Mouse (Mus musculus): ENCODE measurements around the gene Stab1. TPM values are rescaled to one million over a fixed set of nuclear protein-coding genes. Genes with fewer than 3 reads are reported as not detected.

The Stab1 gene
- not detected in 2 replicates for total RNA-seq (2014; fragmentation: Nextera tagmentation)
- 0.44 and 0.52 TPM in 2 replicates for total RNA-seq (2017)
- polyA plus RNA-seq (2012) = not detected in 2 replicates

DNA sequence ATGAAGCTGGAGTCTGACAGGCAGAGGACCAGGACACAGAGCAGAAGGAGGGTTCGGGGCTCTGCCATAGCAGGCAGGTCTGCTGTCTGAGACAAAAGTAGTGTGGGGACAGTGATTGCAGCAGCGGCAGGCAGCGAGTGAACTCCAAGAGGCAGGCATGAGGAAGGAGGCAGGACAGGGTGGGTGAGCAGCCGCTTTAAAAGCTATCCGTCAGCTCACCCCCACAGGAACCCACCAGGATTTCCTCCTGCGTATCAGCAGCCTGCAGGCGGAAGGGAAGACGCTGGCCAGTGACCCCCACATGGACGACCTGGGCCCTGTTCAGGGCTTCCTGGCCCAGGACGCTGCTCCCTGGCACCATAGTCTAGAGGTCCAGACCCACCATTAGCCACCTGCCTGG, at the start of gene Stab1:
TSS of gene Stab1 (minus strand) at position 217 of the 400 bp plus-strand sequence.
- no peaks in the 10 kb centered on the region for H3K9me3 ChIP-seq (replicated peaks)
- no peak within 1 kb of the TSS for H3K4me3 ChIP-seq (ENCODE audit: low read depth, low read length)
- peaks cover 44% of the 10 kb centered on the region for H3K27me3 ChIP-seq (ENCODE audit: insufficient read depth, low read length)
- ATAC-seq (ENCODE audit: extremely low read depth, insufficient number of reproducible peaks, low FRiP score, poor library complexity, severe bottlenecking) = no peak
- H3K4me1 ChIP-seq (ENCODE audit: insufficient read depth, low read depth, low read length) = peaks cover 66% of the 10 kb centered on the region
- no peak for DNase-seq (ENCODE audit: low spot score)
- H3K36me3 ChIP-seq (replicated peaks) = peaks cover 35% of the 10 kb centered on the region
- no peak for TF ChIP-seq CTCF (IDR thresholded peaks at IDR 0.05; ENCODE audit: low read depth, low read length)

DNA sequence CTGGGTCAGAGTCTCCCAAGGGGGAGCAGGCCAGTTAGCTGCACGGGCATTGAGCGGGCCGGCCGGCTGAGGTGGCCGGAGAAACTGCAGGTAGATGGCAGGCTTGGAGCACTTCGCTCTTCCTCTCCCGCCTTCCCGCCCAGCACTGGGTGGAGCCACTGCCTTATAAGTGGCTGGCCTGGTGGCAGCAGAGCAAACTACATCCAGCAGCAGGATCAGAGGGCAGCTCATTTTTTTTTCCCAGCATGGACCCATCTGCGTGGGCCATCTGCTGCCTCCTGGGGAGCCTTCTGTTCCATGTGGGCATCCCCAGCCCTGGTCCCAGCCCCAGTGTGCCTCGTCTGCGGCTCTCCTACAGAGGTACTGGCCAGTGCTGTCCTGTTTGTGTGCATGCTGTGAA, 49.2 kb upstream of the Stab1 start, which contains the start of gene Sema3g:
TSS of gene Sema3g (plus strand) at position 195 of the 400 bp plus-strand sequence.
- Histone ChIP-seq H3K4me1 (ENCODE audit: insufficient read depth, low read depth, low read length) (peaks cover 4% of the 10 kb centered on the region), H3K4me3 (ENCODE audit: low read depth, low read length) (no peak within 1 kb of the TSS), H3K9me3 (replicated peaks) (no peaks in the 10 kb centered on the region), H3K36me3 (replicated peaks) (no peaks in the 10 kb centered on the region), H3K27me3 (ENCODE audit: insufficient read depth, low read length) (peaks cover 75% of the 10 kb centered on the region)
- DNase-seq (ENCODE audit: low spot score) = no peak
- TF ChIP-seq GATA1 (IDR thresholded peaks at IDR 0.05; ENCODE audit: borderline replicate concordance, low read length) (no peak), POLR2AphosphoS5 (IDR thresholded peaks at IDR 0.05; ENCODE audit: insufficient replicate concordance, low read depth, low read length) (no peak), CTCF (IDR thresholded peaks at IDR 0.05; ENCODE audit: low read depth, low read length) (no peak), GATA2 (IDR thresholded peaks at IDR 0.05; ENCODE audit: borderline replicate concordance, low read depth, low read length) (no peak), TAL1 (conservative IDR thresholded peaks at IDR 0.05; ENCODE audit: low read depth, low read length) (no peak)
- ATAC-seq (ENCODE audit: extremely low read depth, insufficient number of reproducible peaks, low FRiP score, poor library complexity, severe bottlenecking) = no peak

DNA sequence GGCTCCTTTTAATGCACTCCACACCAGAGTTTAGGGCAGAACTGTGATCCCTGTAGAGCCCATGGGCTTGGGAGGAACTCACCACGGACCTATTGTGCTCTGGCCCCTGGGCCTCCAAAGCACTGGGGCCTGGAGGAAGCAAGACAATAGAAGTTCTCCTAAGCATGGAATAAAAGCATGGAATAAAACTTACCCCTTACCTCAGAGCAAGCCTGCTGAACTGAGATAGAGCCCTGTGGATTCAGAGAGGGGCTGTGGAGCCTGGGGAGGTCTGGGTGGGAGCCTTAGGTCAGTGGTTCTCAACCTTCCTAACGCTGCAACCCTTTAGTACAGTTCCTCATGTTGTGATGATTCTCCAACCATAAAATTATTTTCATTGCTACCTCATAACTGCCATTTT, 48.4 kb upstream of the Stab1 start, which contains the start of gene Nisch:
TSS of gene Nisch (minus strand) at position 101 of the 400 bp plus-strand sequence.
- no peak within 1 kb of the TSS for H3K4me3 ChIP-seq (ENCODE audit: low read depth, low read length)
- TF ChIP-seq CTCF (IDR thresholded peaks at IDR 0.05; ENCODE audit: low read depth, low read length) (no peak), GATA1 (IDR thresholded peaks at IDR 0.05; ENCODE audit: borderline replicate concordance, low read length) (no peak), POLR2AphosphoS5 (IDR thresholded peaks at IDR 0.05; ENCODE audit: insufficient replicate concordance, low read depth, low read length) (no peak), GATA2 (IDR thresholded peaks at IDR 0.05; ENCODE audit: borderline replicate concordance, low read depth, low read length) (no peak), TAL1 (conservative IDR thresholded peaks at IDR 0.05; ENCODE audit: low read depth, low read length) (no peak)
- DNase-seq (ENCODE audit: low spot score) = no peak
- no peaks in the 10 kb centered on the region for H3K9me3 ChIP-seq (replicated peaks)
- H3K4me1 ChIP-seq (ENCODE audit: insufficient read depth, low read depth, low read length) = peaks cover 4% of the 10 kb centered on the region
- H3K27me3 ChIP-seq (ENCODE audit: insufficient read depth, low read length) = peaks cover 76% of the 10 kb centered on the region
- no peak for ATAC-seq (ENCODE audit: extremely low read depth, insufficient number of reproducible peaks, low FRiP score, poor library complexity, severe bottlenecking)
- H3K36me3 ChIP-seq (replicated peaks) = no peaks in the 10 kb centered on the region

DNA sequence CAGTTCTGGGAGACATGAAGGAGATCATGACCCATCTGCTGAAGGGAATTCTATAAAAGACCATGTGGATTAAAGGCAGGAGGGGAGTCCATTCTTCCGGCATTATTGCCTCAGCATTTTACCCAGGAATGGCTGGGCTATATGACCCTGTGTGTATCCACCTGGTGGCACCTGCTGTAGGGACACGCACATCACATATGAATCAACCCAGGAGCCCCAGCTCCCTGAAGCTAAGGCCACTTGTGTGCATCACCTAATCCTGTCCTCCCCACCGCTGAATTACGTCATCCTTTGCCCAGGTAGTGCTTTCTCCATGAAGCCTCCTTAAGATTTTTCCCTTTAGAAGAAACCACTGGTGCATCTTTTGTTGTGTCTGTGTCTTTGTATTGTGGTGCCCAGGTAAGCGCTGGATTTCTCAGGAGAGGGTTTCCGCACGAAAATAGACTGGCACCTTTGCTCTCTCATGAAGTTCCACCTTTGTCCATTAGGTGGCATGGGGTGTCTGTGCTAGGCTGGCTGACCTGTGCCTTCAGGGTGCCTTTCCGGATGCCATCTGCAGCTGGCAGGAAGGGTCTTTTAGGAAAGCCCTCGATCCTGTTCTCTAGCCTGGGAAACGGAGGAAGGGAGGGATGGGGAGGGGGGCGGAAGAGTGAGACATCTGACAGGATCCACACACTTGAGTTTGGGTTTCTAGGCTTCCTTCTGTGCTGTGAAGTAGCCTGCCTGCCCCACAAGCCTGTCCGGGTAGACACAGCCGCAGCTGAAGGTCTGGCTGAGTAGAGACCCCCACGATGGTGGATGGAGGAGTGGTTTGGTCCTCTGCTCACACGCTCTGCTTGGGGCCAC, 46.9 kb upstream of the Stab1 start:
- H3K27me3 ChIP-seq (ENCODE audit: insufficient read depth, low read length) = peaks cover 74% of the 10 kb centered on the region
- no peaks in the 10 kb centered on the region for H3K36me3 ChIP-seq (replicated peaks)
- no peaks in the 10 kb centered on the region for H3K9me3 ChIP-seq (replicated peaks)
- DNase-seq (ENCODE audit: low spot score) (peak; percentile 64), ATAC-seq (ENCODE audit: extremely low read depth, insufficient number of reproducible peaks, low FRiP score, poor library complexity, severe bottlenecking) (no peak)
- peaks cover 8% of the 10 kb centered on the region for H3K4me1 ChIP-seq (ENCODE audit: insufficient read depth, low read depth, low read length)
- no peak overlapping the region for H3K4me3 ChIP-seq (ENCODE audit: low read depth, low read length)
- TF ChIP-seq POLR2AphosphoS5 (IDR thresholded peaks at IDR 0.05; ENCODE audit: insufficient replicate concordance, low read depth, low read length) (no peak), CTCF (IDR thresholded peaks at IDR 0.05; ENCODE audit: low read depth, low read length) (peak; percentile 49; the same call in 1 of the 2 replicates), GATA1 (IDR thresholded peaks at IDR 0.05; ENCODE audit: borderline replicate concordance, low read length) (no peak)

DNA sequence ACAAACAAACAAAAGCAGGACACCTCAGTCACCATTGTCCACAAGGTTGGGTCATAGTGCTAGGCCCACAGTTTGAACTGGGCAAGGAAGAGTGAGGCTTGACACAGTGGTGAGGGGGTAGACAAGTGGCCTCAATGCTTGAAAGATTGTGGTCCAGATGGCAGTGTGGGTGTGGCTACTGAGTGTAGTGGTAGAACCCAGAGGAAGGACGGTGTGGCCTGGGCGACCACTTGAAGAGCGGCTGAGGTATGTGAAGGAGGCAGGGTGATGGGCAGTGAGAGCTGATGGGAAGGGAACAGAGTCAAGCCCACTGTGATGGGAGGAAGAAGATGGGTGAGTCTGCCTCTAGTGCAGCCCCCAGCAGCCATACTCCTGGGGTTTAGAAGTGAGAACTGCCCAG, 46.2 kb upstream of the Stab1 start:
- TF ChIP-seq GATA2 (IDR thresholded peaks at IDR 0.05; ENCODE audit: borderline replicate concordance, low read depth, low read length) = no peak
- no peak for TF ChIP-seq GATA1 (IDR thresholded peaks at IDR 0.05; ENCODE audit: borderline replicate concordance, low read length)
- TF ChIP-seq POLR2AphosphoS5 (IDR thresholded peaks at IDR 0.05; ENCODE audit: insufficient replicate concordance, low read depth, low read length) = no peak
- TF ChIP-seq CTCF (IDR thresholded peaks at IDR 0.05; ENCODE audit: low read depth, low read length) = no peak
- TF ChIP-seq TAL1 (conservative IDR thresholded peaks at IDR 0.05; ENCODE audit: low read depth, low read length) = no peak
- no peak for ATAC-seq (ENCODE audit: extremely low read depth, insufficient number of reproducible peaks, low FRiP score, poor library complexity, severe bottlenecking)
- H3K27me3 ChIP-seq (ENCODE audit: insufficient read depth, low read length) = peaks cover 81% of the 10 kb centered on the region
- no peak overlapping the region for H3K4me3 ChIP-seq (ENCODE audit: low read depth, low read length)
- no peak for DNase-seq (ENCODE audit: low spot score)
- H3K9me3 ChIP-seq (replicated peaks) = no peaks in the 10 kb centered on the region
- peaks cover 8% of the 10 kb centered on the region for H3K4me1 ChIP-seq (ENCODE audit: insufficient read depth, low read depth, low read length)
- no peaks in the 10 kb centered on the region for H3K36me3 ChIP-seq (replicated peaks)

DNA sequence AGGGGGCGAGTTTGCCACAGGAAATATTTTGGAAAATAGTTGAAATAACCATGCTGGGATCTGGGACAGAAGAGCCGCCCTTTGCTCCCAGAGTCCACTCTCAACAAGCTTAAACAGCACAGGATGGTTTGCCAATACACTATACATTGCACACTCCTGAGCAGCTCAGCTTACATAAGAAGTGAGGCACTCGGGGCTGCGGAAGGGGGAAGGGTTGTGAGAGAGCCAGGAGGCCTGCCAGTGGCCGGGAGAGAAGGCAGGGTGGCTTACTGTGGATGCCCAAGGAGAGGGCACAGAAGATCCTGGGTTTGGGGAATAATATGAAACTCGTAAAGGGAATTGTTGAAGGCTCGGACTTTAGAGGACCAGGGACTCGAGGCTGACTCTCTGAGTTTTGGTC, 45.4 kb upstream of the Stab1 start:
- no peak for ATAC-seq (ENCODE audit: extremely low read depth, insufficient number of reproducible peaks, low FRiP score, poor library complexity, severe bottlenecking)
- Histone ChIP-seq H3K9me3 (replicated peaks) (no peaks in the 10 kb centered on the region), H3K4me1 (ENCODE audit: insufficient read depth, low read depth, low read length) (peaks cover 12% of the 10 kb centered on the region), H3K4me3 (ENCODE audit: low read depth, low read length) (no peak overlapping the region), H3K27me3 (ENCODE audit: insufficient read depth, low read length) (peaks cover 75% of the 10 kb centered on the region), H3K36me3 (replicated peaks) (no peaks in the 10 kb centered on the region)
- TF ChIP-seq GATA2 (IDR thresholded peaks at IDR 0.05; ENCODE audit: borderline replicate concordance, low read depth, low read length) (no peak), POLR2AphosphoS5 (IDR thresholded peaks at IDR 0.05; ENCODE audit: insufficient replicate concordance, low read depth, low read length) (no peak), GATA1 (IDR thresholded peaks at IDR 0.05; ENCODE audit: borderline replicate concordance, low read length) (no peak), TAL1 (conservative IDR thresholded peaks at IDR 0.05; ENCODE audit: low read depth, low read length) (no peak), CTCF (IDR thresholded peaks at IDR 0.05; ENCODE audit: low read depth, low read length) (no peak)
- DNase-seq (ENCODE audit: low spot score) = no peak

Data from G1E (cell line).